Mouse (Mus musculus): ENCODE data around the gene Ddx10.

Gene Ddx10

DNA sequence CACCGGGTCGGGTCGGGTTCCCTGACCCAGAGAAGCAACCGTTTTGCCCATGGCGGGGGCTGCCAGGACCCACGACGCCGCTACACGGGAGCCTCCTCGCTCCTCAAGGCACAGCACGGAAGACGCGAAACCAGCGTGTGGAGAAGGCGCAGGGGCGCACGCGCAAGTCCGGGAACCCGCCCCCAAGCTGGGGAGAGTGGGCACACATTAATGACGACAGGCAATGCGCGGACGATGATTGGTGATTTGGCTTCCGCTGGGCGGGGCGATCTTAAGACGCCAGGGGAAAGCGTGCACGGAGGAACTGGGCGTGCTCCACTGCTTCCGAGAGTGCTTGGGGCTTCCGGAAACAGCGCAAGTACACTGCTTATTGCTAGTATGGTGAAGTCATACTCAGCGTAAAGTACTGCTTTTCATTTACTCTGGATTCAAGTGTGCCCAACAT lies at the start of gene Ddx10:
Ddx10 (minus strand) TSS at position 101 of the 445 bp plus-strand sequence.
- peak; percentile 98 for DNase-seq

GRCm38 (mm10) chr9:53292833-53293232 lies 45.0 kb upstream of the Ddx10 start:
- no peak for DNase-seq

DNA sequence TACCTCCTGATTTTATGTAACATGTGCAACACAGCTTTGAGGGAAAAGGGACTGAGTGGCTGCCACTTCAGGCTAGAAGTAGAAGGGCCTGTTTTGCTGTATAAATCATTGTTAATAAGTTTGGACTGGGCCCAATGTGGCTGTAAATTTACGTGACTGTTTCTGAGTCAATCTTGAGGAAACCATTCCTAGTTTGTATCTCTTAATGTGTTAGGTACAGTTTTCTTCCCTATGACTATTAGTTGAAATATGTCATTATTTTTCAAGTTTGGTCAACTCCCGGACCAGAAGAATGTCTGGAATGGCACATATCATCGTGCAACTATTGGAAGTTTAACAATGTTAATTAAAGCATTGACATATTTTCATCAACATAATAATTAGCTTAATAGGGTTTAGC lies 42.2 kb upstream of the Ddx10 start:
- DNase-seq: no peak

GRCm38 (mm10) chr9:53286793-53287192 lies 38.9 kb upstream of the Ddx10 start:
- DNase-seq: no peak

GRCm38 (mm10) chr9:53278997-53279396 lies 31.1 kb upstream of the Ddx10 start:
- no peak for DNase-seq

DNA sequence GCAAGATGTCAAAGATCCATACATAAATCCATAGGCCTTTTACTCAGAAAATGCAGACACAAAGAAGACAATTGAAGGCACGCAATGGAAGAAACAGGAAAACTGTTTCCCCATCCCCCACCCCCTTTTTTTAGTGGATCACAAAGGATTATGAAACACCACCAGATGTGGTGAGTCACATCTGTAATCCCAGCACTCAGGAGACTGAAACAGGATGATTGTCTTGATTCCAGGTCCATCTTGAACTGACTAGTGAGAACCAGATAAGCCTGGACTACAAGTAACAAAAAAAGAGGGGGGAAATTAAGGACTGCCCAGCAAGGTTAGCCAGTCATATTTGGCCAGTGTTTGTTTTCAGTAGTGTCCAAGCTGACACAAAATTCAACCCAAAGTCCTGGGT lies 28.5 kb upstream of the Ddx10 start:
- no peak for DNase-seq

DNA sequence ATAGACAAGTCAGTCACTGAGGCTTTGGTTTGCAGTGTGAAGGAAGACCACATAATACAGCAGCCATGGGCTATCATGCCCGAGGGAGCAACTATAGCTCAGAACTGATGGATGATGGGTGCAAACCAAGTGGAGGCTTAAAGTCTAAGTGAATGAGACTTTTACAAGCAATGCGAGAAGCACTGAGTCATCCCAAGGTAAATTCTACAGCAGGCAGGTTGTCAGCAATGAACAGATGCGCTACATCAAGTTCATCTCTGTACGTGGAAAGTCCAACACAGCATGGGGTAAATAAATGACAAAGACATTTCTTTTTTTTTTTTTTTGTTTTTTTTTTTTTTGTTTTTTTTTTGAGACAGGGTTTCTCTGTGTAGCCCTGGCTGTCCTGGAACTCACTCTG lies 24.9 kb upstream of the Ddx10 start:
- DNase-seq: no peak

- no peak for DNase-seq
Observed at GRCm38 (mm10) chr9:53272207-53272606, 24.4 kb upstream of the Ddx10 start.

DNA sequence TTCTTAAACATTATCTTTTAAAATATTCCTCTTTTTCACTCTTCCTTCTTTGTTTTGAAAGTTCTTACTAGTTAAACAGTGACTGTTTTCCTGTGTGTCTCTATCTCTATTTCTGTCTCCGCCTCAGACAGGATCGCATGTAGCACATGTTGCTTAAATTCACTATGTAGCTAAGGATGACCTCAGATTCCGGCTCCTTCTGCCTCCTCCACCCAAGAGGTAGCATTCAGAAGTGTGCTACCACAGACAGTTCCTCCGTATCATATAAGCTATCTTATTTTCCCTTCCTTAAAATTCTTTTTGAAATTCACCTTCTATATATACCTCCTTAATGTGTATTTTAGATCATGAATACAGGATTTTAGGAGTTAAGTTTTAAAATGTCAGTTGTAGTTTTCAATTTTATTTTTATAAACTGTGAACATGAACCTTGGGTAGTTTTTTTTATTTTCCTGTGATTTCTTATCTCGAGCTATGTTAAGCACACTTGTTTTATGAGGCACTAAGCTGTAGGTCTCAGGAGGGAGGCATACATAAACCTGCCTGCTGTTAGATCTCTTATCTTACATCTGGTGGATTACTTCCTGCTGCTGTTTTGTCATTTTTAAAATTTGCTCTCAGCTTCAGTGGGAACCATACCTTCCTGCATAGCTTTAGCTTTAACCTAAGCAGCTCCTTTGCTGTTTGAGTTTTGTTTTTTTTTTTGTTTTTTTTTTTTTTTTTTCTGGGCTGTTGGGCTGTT lies 23.6 kb upstream of the Ddx10 start:
- DNase-seq: no peak

DNA sequence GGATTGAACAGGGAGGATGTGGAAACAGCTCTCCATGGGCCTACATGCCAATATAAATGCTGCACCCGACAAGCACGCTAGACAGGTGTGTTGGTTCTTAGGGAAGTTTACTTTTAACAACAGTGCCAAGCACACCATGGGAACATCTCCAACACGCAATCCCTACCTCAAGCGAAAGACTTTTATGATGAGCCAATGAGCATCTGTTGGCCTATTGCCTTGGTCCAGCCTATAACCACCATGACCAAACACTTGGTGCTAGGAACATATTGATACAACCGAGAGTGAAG lies 21.6 kb upstream of the Ddx10 start:
- DNase-seq: no peak

- no peak for DNase-seq
Observed at GRCm38 (mm10) chr9:53268731-53269465, 21.0 kb upstream of the Ddx10 start.

DNA sequence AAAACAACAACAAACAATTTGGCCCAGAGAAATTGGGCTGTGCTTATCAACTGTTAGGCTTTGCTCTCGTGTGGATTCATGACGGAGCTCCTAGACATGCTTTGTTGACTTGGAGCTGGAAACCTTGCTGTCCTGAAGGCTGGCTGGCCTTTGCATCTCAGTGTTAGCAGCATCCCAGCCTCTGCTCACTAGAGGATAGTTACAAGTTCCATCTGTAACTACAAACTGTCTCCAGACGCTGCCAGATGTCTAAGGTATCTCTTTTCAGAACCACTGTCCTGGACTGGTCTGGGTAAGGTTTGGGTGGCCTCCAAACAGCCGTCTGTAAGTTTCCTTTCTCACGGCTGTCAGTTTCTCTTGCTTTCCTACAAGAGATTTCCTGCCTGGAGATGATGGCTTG lies 20.2 kb upstream of the Ddx10 start:
- no peak for DNase-seq

GRCm38 (mm10) chr9:53265589-53265988 lies 17.7 kb upstream of the Ddx10 start:
- no peak for DNase-seq

DNA sequence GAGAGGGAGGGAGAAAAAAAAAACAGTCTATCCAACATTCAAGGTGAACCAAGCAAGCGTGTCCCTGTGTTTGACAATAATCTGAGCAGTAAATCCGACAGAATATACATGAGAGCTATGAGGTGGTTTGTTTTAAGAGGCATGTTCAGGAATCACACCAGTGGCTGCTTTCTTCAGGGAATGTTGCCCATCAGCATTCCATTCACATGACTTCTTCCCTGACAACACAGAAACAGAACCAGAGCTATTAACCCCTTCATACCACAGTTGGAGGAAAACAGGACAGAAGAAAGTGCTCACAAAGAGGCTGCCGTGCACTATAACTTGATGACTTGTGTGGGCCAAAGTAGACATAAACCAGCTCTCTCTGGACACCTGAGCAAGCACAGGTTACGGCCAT lies 16.5 kb upstream of the Ddx10 start:
- DNase-seq: no peak

DNA sequence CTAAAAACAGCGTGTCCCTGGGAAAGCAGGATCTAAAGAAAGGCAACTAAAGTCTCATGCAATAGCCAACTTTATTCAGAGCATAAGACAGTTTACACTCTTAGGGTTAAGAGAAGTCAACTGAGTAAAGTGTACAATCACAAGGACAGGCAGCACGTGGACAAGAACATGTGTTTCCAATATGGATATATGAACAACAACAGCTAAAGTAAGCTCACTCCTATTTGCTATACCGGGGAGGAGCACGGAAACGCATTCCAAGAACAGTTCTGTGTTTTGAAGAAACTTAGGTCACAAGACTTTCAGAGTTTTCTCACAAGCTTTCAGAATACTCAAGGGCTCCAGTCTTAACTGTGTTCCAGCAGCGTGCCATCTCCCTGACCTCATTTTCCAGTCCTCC lies 10.3 kb upstream of the Ddx10 start:
- no peak for DNase-seq

DNA sequence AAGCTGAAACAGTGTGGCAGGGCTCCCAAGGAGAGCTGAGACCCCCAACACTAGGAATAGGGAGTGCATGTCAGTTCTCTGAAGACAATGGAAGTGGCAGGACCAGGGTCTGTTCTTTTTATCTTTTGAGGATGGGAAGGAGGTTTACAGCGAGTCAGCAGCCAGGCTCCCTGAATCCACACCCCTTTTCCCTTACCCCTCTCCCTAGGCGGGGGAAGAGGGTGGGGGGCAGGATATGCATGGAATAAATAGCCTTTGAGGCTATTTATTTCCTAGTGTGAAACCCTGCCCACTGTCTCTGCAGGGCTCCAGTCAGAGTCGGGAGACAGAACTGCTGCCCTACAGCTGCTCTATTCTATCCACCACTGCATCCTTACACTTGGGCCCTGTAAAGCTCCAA lies 9.9 kb upstream of the Ddx10 start:
- DNase-seq: no peak

DNA sequence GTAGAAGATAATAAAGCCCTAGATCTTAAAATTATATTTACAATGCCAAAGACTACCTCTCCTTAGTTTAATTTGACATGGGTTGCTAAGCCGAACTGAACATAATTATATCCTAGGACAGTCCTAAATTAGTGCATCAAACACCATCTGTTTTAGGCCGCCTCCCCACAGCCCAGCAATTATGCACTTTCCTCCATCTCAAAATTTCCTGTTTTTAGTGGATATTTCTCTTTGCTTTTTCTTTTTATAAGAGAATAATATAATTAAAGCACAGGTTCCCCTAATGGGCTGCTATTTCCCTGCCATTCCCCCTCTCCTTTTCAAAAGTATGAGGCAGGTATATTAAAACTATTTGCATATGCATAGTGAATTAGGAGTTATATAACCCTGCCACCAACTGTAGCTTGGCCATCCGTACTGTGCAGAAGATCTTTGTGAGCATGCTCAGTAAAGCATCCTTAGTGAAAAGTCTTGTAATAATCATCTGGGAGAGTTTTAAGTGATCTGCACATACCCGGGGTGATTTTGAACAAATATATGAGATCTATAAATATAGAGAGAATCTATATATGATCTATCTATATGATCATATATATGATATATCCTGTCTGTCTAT lies 8.9 kb upstream of the Ddx10 start:
- DNase-seq: no peak

- peak; percentile 76 for DNase-seq
Observed at GRCm38 (mm10) chr9:53254368-53254767, 6.5 kb upstream of the Ddx10 start.

DNA sequence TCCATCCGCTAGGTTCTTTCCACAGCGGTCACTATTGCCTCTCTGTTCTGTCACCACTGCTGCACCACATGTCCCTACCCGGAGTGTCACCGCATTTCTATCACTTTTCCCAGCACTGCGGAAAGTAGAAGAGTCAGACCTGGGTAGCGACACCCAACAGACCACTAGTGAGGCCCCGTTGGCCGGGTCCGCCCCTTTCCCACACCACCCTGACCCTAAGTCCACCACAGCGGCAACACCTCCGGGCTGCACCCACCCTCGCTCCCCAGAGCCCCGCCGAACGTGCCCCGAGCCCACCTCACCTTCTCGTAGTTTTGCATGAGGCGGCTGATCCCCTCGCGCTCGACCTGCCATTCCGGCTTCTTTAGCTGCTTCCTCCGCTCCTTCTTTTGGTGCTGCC lies 337 bp downstream of the Ddx10 start:
- DNase-seq: no peak

DNA sequence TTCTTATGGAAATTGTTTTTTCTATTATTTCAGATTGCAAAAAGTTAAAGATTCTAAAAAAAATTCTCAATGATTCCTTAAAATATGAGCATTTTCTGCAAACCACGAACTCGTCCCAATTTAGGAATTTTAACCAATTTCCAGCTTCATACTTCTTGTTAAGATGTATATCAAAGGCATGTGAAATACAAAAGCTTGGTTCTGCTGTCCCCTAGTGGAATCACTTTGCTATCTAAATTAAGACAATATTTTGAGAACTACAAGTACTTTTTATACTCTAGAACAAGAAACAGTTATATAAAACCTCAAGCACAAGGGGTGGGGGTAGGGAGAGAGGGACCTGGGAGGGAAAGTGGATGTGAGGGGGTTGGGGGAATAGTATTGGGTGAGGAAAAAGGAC lies 29.7 kb downstream of the Ddx10 start:
- no peak for DNase-seq

DNA sequence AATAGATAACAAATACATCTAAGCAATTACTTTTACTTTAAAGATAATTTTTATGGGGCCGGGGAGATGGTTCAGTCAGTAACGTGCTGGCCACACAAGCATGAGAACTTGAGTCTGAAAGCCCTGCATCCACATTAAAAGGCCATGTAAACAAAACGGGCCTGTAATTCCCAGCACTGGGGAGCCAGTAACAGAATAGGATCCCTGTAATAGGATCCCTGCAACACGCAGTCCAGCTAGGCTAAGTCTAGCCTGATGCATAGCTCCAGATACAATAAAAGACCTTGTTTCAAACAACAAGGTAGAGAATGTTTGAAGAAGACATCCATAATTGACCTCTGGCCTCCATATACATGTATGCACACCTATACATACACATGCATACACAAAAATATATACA lies 39.6 kb downstream of the Ddx10 start:
- no peak for DNase-seq

GRCm38 (mm10) chr9:53174590-53174989 lies 73.3 kb downstream of the Ddx10 start:
- no peak for DNase-seq

DNA sequence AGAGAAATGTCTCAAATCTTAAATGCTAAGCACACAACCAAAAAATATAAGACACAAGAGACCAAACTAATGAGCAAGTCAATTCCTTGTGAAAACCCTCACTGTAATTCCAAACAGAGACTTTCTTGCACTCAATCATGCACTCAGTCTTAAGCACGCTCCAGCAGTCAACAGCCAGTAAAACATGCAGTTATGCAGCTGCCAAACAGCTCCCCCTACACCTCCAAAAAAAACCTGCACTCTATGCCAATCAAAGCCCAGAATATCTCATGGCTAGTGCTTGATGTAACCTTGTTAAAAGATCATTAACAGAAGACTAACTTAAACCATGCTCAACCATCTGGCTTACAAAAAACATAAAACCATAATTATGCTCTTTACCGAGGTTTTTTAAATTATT lies 74.6 kb downstream of the Ddx10 start:
- peak; percentile 8 for DNase-seq

DNA sequence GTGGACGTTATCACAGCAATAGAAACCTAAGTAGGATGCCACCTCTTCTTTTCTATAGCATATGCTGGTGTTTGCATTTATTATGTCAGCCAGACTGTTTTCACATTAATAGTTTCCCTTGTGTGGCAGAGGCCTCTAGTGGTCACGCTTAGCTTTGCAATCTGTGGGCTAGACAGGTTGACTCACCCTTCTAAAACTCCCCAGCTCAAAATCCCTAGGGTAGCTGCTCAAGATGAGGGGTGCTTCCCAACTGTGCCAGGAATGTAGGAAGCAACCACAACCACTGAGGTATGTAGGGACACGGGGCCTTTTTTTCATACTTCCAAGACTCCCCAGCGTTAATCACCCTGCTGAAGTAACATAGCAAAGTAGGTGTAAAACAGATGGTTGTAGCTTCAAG lies 103.6 kb downstream of the Ddx10 start:
- DNase-seq: peak; percentile 39
